Comparison of ENCODE assay signal across 29 mouse cellular contexts in the genomic region with DNA sequence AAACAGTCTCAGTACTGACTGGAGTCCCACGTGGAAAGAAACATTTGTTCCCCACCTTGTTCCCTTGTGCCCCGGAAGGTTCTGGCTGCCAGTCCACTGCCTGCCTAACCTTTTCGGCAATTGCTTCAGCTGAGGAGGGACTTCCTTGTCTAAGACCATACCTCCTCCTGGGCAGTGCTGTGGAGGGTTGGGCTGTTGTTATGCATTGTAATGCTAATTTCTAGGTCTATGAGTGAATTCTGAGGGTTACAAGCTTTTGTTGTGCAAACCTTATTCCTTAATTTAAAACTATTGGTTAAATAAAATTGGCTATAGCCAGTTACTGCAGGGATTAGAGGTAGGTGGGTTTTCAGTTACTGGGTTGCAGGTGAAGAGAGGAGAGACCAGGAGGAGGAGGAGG. TPM values are rescaled to one million over a fixed set of nuclear protein-coding genes. Genes with fewer than 3 reads are reported as not detected.
DNase-seq lines count a peak whose midpoint lies in the region; ATAC-seq and TF ChIP-seq lines count a peak whose summit lies in the region.
"Had no signal": no experiment of that assay in that cellular context is flagged by ENCODE, and none has a peak within 500 bp of the region (broad histone marks: within the 10 kb centered on the region; RNA-seq: fewer than 3 reads in every experiment).

No protein-coding gene starts in this region.

- TF ChIP-seq CTCF in E14TG2a.4 (conservative IDR thresholded peaks at IDR 0.05; ENCODE audit: low read length): no peak

- DNase-seq in ES-CJ7 (ENCODE audit: low read depth, low spot score): peak; percentile 96
- peak; percentile 97 for DNase-seq in R1 (ENCODE audit: low read depth, low spot score)
- no peak for DNase-seq in spleen, postnatal 36 days (ENCODE audit: low spot score in 2 of 2)
- no peak for DNase-seq in cerebellum, postnatal 36 days
- DNase-seq: adrenal gland, adult 8-10 months; adrenal gland, postnatal 14 days; adrenal gland, postnatal 36 days; B cell, adult 2 months; cerebellum, adult 11-12 months; cerebellum, adult 2 months; cerebellum, adult 9-10 months; cerebellum, postnatal 10 days; cerebellum, postnatal 25 days; embryo, embryonic 11 days had no signal

- 56% methylated on average over 3 of the region's 3 CpGs for WGBS in heart, embryonic 11.5 days (ENCODE audit: insufficient replicate concordance)

- peak; percentile 33; the same call in 1 of the 2 replicates for ATAC-seq in megakaryocyte, adult 5-6 weeks (ENCODE audit: poor library complexity, severe bottlenecking)
- no peak for ATAC-seq in heart, embryonic 11.5 days (replicated peaks; ENCODE audit: insufficient number of reproducible peaks, low FRiP score, low TSS enrichment)
- ATAC-seq: activated CD4-positive, CD25-positive, alpha-beta regulatory T cell, adult 4 months; CD4-positive, CD25-positive, alpha-beta regulatory T cell, adult 4 months; forebrain, embryonic 14.5 days; forebrain, embryonic 16.5 days; Patski had no signal

- no peak overlapping the region for H3K27ac ChIP-seq in heart, embryonic 11.5 days (ENCODE audit: low read depth, low read length)
- H3K27ac ChIP-seq: embryonic facial prominence, embryonic 13.5 days; embryonic facial prominence, embryonic 15.5 days; forebrain, embryonic 10.5 days; forebrain, embryonic 12.5 days had no signal

- peak overlapping the region; percentile 60 for H3K4me3 ChIP-seq in E14TG2a.4 (replicated peaks; ENCODE audit: low read length)
- no peak overlapping the region for H3K4me3 ChIP-seq in heart, embryonic 11.5 days (ENCODE audit: low read depth, low read length)
- H3K4me3 ChIP-seq: embryonic facial prominence, embryonic 13.5 days; embryonic facial prominence, embryonic 15.5 days; erythroblast, embryonic 14.5 days; forebrain, embryonic 10.5 days; forebrain, embryonic 12.5 days had no signal

- H3K27me3 ChIP-seq in E14TG2a.4 (ENCODE audit: insufficient read depth, low read length): peaks cover 3% of the 10 kb centered on the region; the same call in 1 of the 2 replicates
- no peaks in the 10 kb centered on the region for H3K27me3 ChIP-seq in heart, embryonic 11.5 days (ENCODE audit: control insufficient read depth, insufficient read depth, low read length)
- H3K27me3 ChIP-seq: CH12.LX; embryonic facial prominence, embryonic 13.5 days; embryonic facial prominence, embryonic 15.5 days had no signal

- no peak overlapping the region for H3K9ac ChIP-seq in heart, embryonic 11.5 days (ENCODE audit: low read depth, low read length)
- H3K9ac ChIP-seq: embryonic facial prominence, embryonic 13.5 days; embryonic facial prominence, embryonic 15.5 days; forebrain, embryonic 12.5 days had no signal

- no peaks in the 10 kb centered on the region for H3K36me3 ChIP-seq in E14TG2a.4 (ENCODE audit: insufficient read depth, low read length)
- no peaks in the 10 kb centered on the region for H3K36me3 ChIP-seq in heart, embryonic 11.5 days (ENCODE audit: control insufficient read depth, insufficient read depth, low read length)
- H3K36me3 ChIP-seq: embryonic facial prominence, embryonic 13.5 days; embryonic facial prominence, embryonic 15.5 days; forebrain, embryonic 10.5 days; forebrain, embryonic 12.5 days; G1E had no signal

- peaks cover 58% of the 10 kb centered on the region for H3K4me1 ChIP-seq in E14TG2a.4 (replicated peaks; ENCODE audit: low read depth, low read length)
- no peaks in the 10 kb centered on the region for H3K4me1 ChIP-seq in heart, embryonic 11.5 days (ENCODE audit: control insufficient read depth, insufficient read depth, low read length)
- H3K4me1 ChIP-seq: embryonic facial prominence, embryonic 15.5 days had no signal

- H3K4me2 ChIP-seq in heart, embryonic 11.5 days: no peak overlapping the region
- H3K4me2 ChIP-seq: embryonic facial prominence, embryonic 13.5 days; embryonic facial prominence, embryonic 15.5 days; forebrain, embryonic 12.5 days had no signal

- H3K9me3 ChIP-seq in E14TG2a.4 (ENCODE audit: low read length): no peaks in the 10 kb centered on the region
- H3K9me3 ChIP-seq in heart, embryonic 11.5 days (replicated peaks; ENCODE audit: control insufficient read depth, low read length): no peaks in the 10 kb centered on the region
- H3K9me3 ChIP-seq: embryonic facial prominence, embryonic 13.5 days; embryonic facial prominence, embryonic 15.5 days; forebrain, embryonic 10.5 days; forebrain, embryonic 12.5 days; G1E had no signal

RNA-seq across cellular contexts. Expression of a gene that starts 19.7 kb away (rescaled TPM):
- total RNA-seq in megakaryocyte, adult 5-6 weeks (2015): 35.0 and 35.3 TPM in 2 replicates
- 33.4 and 38.9 TPM in 2 replicates for total RNA-seq in megakaryocyte, adult 5-6 weeks (2017)
- polyA plus RNA-seq in heart, embryonic 11.5 days (2014; fragmentation: Nextera tagmentation; extraction: Ambion mirVana): 0.38 and 0.44 TPM in 2 replicates
- polyA plus RNA-seq: erythroblast, embryonic 14.5 days; G1E had no signal

Comparison
In these comparisons a context has a peak if more than half of its experiments do, and no peak if none do; other contexts are left out.
1. DNase-seq: peak in ES-CJ7 (single experiment) and R1 (single experiment); none in spleen, postnatal 36 days (0 of 2) and cerebellum, postnatal 36 days (0 of 2).